Mouse (Mus musculus): ENCODE results near the gene Duxf3. TPM values are rescaled to one million over a fixed set of nuclear protein-coding genes. Genes with fewer than 3 reads are reported as not detected.
"Not testable (repeated sequence)": the region's sequence is repeated elsewhere in the genome, so short reads cannot be mapped to it uniquely, and the experiment has no call there.

Gene Duxf3
- polyA plus RNA-seq (2015; fragmentation: Nextera tagmentation; extraction: Ambion mirVana) = not detected in 2 replicates

DNA sequence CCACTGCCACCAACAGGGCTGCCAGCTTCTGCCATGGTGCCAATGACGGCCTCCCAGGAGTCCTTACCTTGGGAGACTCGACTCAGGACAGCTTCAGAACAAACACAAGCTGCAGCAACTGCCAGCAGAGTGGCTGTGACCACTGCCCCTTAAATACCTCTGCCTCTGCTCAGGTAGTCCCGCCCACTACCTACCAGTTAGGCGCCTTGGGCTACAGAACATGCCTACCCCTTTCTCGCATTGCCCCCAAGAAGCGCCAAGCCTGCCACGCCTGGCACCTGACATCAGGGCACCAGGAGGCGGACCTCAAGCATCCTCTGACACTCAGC lies at the start of gene Duxf3:
TSS of gene Duxf3 (minus strand) at position 35 of the 329 bp plus-strand sequence.
- not testable (repeated sequence) for H3K36me3 ChIP-seq; H3K4me3 ChIP-seq; H3K4me2 ChIP-seq; H3K4me1 ChIP-seq; H3K27me3 ChIP-seq (replicated peaks); H3K9ac ChIP-seq; H3K27ac ChIP-seq (replicated peaks)
- 62% methylated on average over 6 of the region's 8 CpGs for WGBS
- peak; percentile 23 for ATAC-seq (ENCODE audit: extremely low read depth, insufficient number of reproducible peaks, low FRiP score, low TSS enrichment)
- H3K9me3 ChIP-seq = peaks cover 15% of the 10 kb centered on the region

DNA sequence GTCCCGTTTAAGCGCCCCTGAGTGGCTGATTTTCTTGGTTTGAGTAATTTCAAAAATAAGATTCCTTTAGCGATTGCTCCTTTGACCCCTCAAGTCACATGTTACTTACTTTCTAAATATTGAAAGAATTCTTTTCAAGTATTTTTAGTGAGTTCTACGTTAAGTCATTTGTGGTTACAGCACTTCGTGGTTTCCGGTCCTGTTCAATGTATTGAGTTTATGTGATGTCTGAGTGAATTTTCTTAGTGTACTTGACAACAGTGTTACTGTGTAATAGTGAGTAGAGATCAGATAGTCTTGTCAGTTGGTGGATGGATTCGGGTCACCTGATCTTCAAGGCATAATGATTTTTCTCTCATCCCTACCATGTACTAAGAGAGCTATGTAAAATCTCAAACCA lies 49.8 kb upstream of the Duxf3 start:
- ATAC-seq (ENCODE audit: extremely low read depth, insufficient number of reproducible peaks, low FRiP score, low TSS enrichment) = no peak

DNA sequence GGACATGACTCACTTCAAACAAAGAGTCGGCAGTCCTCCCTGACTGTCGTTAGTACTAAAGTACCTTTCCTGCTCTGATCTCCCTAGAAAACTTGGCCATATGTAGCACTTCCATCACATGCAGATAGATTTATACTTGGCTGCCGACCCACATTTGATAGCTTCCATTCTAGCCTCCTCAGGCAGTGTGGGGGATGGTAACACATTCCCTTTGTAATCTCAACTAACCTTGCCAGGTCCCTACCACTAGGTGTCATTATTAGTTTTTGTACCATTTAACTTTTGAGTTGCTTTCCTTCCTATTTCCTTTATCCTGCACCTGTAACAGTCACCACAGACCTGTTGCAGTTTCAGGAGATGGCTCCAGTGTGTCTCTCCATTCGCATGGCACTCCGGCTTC lies 26.0 kb upstream of the Duxf3 start:
- Histone ChIP-seq H3K27me3 (replicated peaks) (no peaks in the 10 kb centered on the region), H3K4me3 (no peak overlapping the region), H3K4me2 (no peak overlapping the region), H3K9me3 (no peaks in the 10 kb centered on the region), H3K27ac (replicated peaks) (no peak overlapping the region), H3K9ac (no peak overlapping the region), H3K4me1 (peaks cover 20% of the 10 kb centered on the region), H3K36me3 (peaks cover 52% of the 10 kb centered on the region)
- ATAC-seq (ENCODE audit: extremely low read depth, insufficient number of reproducible peaks, low FRiP score, low TSS enrichment) = no peak
- WGBS = 54% methylated on average over 5 of the region's 5 CpGs

More for the DNA sequence above, 49.8 kb upstream of the Duxf3 start:
- no peaks in the 10 kb centered on the region for H3K9me3 ChIP-seq
- WGBS = 89% methylated on average over 7 of the region's 7 CpGs
- peaks cover 87% of the 10 kb centered on the region for H3K36me3 ChIP-seq
- H3K27ac ChIP-seq (replicated peaks) = no peak overlapping the region
- no peak overlapping the region for H3K9ac ChIP-seq
- H3K27me3 ChIP-seq (replicated peaks) = no peaks in the 10 kb centered on the region
- H3K4me3 ChIP-seq = no peak overlapping the region
- no peaks in the 10 kb centered on the region for H3K4me1 ChIP-seq
- no peak overlapping the region for H3K4me2 ChIP-seq

- no peak for ATAC-seq (ENCODE audit: extremely low read depth, insufficient number of reproducible peaks, low FRiP score, low TSS enrichment)
- peak overlapping the region; percentile 69 for H3K4me2 ChIP-seq
- H3K36me3 ChIP-seq = peaks cover 31% of the 10 kb centered on the region
- no peaks in the 10 kb centered on the region for H3K9me3 ChIP-seq
- H3K9ac ChIP-seq = peak overlapping the region; percentile 89
- peaks cover 20% of the 10 kb centered on the region for H3K4me1 ChIP-seq
- peak overlapping the region; percentile 75 for H3K27ac ChIP-seq (replicated peaks)
- no peaks in the 10 kb centered on the region for H3K27me3 ChIP-seq (replicated peaks)
- H3K4me3 ChIP-seq = peak overlapping the region; percentile 75
- 5% methylated on average over 4 of the region's 4 CpGs for WGBS
Measured at GRCm38 (mm10) chr10:58255954-58256353, 23.5 kb upstream of the Duxf3 start.

GRCm38 (mm10) chr10:58255213-58255892 lies 22.9 kb upstream of the Duxf3 start, which contains the start of gene Gcc2:
Gene Gcc2, plus strand, starts transcription at chr10:58255497.
- Histone ChIP-seq H3K9me3 (no peaks in the 10 kb centered on the region), H3K27me3 (replicated peaks) (no peaks in the 10 kb centered on the region), H3K4me2 (peak within 1 kb of the TSS; percentile 69), H3K9ac (peak within 1 kb of the TSS; percentile 89), H3K4me1 (peaks cover 20% of the 10 kb centered on the region), H3K27ac (replicated peaks) (peak within 1 kb of the TSS; percentile 75), H3K36me3 (peaks cover 25% of the 10 kb centered on the region), H3K4me3 (peak within 1 kb of the TSS; percentile 75)
- peak; percentile 84 for ATAC-seq (ENCODE audit: extremely low read depth, insufficient number of reproducible peaks, low FRiP score, low TSS enrichment)
- WGBS = under 1% methylated on average over 56 of the region's 58 CpGs

GRCm38 (mm10) chr10:58254635-58255175 lies 22.2 kb upstream of the Duxf3 start:
- no peaks in the 10 kb centered on the region for H3K9me3 ChIP-seq
- no peak overlapping the region; the same call in 1 of the 2 replicates for H3K27ac ChIP-seq (replicated peaks)
- H3K4me3 ChIP-seq = peak overlapping the region; percentile 75
- peak; percentile 10; the same call in 1 of the 2 replicates for ATAC-seq (ENCODE audit: extremely low read depth, insufficient number of reproducible peaks, low FRiP score, low TSS enrichment)
- peaks cover 20% of the 10 kb centered on the region for H3K4me1 ChIP-seq
- 40% methylated on average over 6 of the region's 6 CpGs for WGBS
- peaks cover 19% of the 10 kb centered on the region for H3K36me3 ChIP-seq
- H3K27me3 ChIP-seq (replicated peaks) = no peaks in the 10 kb centered on the region
- peak overlapping the region; percentile 69 for H3K4me2 ChIP-seq
- peak overlapping the region; percentile 89 for H3K9ac ChIP-seq

- Histone ChIP-seq H3K36me3 (no peaks in the 10 kb centered on the region), H3K27me3 (replicated peaks) (no peaks in the 10 kb centered on the region), H3K27ac (replicated peaks) (no peak overlapping the region), H3K4me3 (no peak overlapping the region), H3K9ac (no peak overlapping the region), H3K4me1 (peaks cover under 1% of the 10 kb centered on the region), H3K4me2 (no peak overlapping the region), H3K9me3 (no peaks in the 10 kb centered on the region; the same call in 1 of the 2 replicates)
- no peak for ATAC-seq (ENCODE audit: extremely low read depth, insufficient number of reproducible peaks, low FRiP score, low TSS enrichment)
- WGBS = 23% methylated on average over 1 of the region's 1 CpGs
Measured at GRCm38 (mm10) chr10:58249535-58249934, 17.1 kb upstream of the Duxf3 start.

DNA sequence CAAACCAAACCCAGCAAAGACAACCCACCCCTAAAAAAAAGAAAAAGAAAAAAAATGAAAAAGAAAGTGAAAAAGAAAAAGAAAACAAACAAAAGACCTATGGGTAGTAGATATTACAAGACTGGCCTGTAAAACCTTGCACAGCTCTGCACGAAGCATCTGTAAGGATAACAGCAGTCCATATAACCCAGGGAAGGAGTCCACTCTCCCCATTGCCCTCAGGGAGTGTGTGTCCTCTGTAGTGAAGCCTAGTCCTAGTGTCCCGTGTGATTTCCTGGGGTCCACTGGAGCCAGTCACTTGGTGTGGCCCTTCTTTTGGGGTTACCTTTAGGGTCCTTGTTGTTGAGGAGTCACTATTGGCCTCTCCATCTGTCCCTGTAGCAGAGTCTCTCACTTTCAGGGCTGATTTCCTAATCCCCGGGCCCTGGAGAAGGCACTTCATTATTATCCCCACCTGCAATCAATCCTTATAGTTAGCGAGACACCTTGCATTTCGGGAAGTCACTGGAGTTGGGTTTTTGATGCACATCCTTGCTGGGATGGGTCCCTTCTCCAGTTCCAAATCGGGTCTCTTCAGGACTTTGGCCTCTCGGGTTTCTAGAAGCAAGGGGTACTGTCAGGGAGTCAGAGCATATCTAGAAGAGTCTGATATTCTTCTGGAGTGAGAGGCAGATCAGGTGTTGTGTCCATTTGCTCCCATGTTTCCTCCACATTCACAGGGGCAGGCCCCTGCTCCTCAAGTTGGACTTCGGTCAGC lies 6.7 kb upstream of the Duxf3 start:
- 73% methylated on average over 8 of the region's 8 CpGs for WGBS
- not testable (repeated sequence) for H3K27me3 ChIP-seq (replicated peaks); H3K27ac ChIP-seq (replicated peaks); H3K4me3 ChIP-seq; H3K9ac ChIP-seq; H3K4me1 ChIP-seq; H3K9me3 ChIP-seq; H3K36me3 ChIP-seq; H3K4me2 ChIP-seq
- ATAC-seq (ENCODE audit: extremely low read depth, insufficient number of reproducible peaks, low FRiP score, low TSS enrichment) = peak; percentile 76

DNA sequence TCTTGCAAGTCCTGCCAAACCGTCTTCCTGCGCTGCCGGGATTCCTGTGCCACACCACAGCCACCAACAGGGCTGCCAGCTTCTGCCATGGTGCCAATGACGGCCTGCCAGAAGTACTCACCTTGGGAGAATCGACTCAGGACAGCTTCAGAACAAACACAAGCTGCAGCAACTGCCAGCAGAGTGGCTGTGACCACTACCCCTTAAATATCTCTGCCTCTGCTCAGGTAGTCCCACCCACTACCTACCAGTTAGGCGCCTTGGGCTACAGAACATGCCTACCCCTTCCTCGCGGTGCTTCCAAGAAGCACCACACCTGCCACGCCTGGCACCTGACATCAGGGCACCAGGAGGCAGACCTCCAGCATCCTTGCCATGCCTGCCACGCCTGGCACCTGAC lies 4.1 kb upstream of the Duxf3 start, which contains the start of gene Gm4981:
TSS of gene Gm4981 (minus strand) at position 89 of the 400 bp plus-strand sequence.
- Histone ChIP-seq H3K9ac (no peak within 1 kb of the TSS), H3K27me3 (replicated peaks) (no peaks in the 10 kb centered on the region), H3K4me3 (no peak within 1 kb of the TSS), H3K27ac (replicated peaks) (no peak within 1 kb of the TSS), H3K4me1 (no peaks in the 10 kb centered on the region), H3K4me2 (no peak within 1 kb of the TSS), H3K9me3 (peaks cover 17% of the 10 kb centered on the region), H3K36me3 (no peaks in the 10 kb centered on the region)
- 75% methylated on average over 10 of the region's 10 CpGs for WGBS
- no peak for ATAC-seq (ENCODE audit: extremely low read depth, insufficient number of reproducible peaks, low FRiP score, low TSS enrichment)

- H3K4me1 ChIP-seq; H3K9ac ChIP-seq; ATAC-seq (ENCODE audit: extremely low read depth, insufficient number of reproducible peaks, low FRiP score, low TSS enrichment); H3K27me3 ChIP-seq (replicated peaks); H3K27ac ChIP-seq (replicated peaks); H3K36me3 ChIP-seq; H3K4me2 ChIP-seq; H3K4me3 ChIP-seq: not testable (repeated sequence)
- peaks cover 22% of the 10 kb centered on the region for H3K9me3 ChIP-seq
- WGBS = 64% methylated on average over 4 of the region's 4 CpGs
Measured at GRCm38 (mm10) chr10:58234985-58235384, 2.5 kb upstream of the Duxf3 start.

- H3K4me2 ChIP-seq; H3K36me3 ChIP-seq; H3K27me3 ChIP-seq (replicated peaks); H3K9ac ChIP-seq; H3K4me3 ChIP-seq; H3K27ac ChIP-seq (replicated peaks); H3K4me1 ChIP-seq: not testable (repeated sequence)
- H3K9me3 ChIP-seq = peaks cover 18% of the 10 kb centered on the region
- peak; percentile 1; the same call in 1 of the 2 replicates for ATAC-seq (ENCODE audit: extremely low read depth, insufficient number of reproducible peaks, low FRiP score, low TSS enrichment)
Measured at GRCm38 (mm10) chr10:58233740-58234121, 1.3 kb upstream of the Duxf3 start.

All from heart, embryonic 13.5 days (tissue).